Mouse (Mus musculus): ENCODE measurements at regions not wholly inside any gene's neighbourhood (a gene's known extent, or its start where the extent isn't known, plus 50 kb on each side); places are given as distances from the start of the nearest gene placed in this dataset.

- H3K4me2 ChIP-seq (ENCODE audit: low read depth), result no peak overlapping the region
- H3K4me3 ChIP-seq (ENCODE audit: low read depth, low read length), result no peak overlapping the region
- H3K4me1 ChIP-seq (ENCODE audit: insufficient read depth), result no peaks in the 10 kb centered on the region
- H3K9me3 ChIP-seq (ENCODE audit: low read length), result no peaks in the 10 kb centered on the region
- H3K36me3 ChIP-seq (ENCODE audit: insufficient read depth), result no peaks in the 10 kb centered on the region
- DNase-seq (no peak), ATAC-seq (no peak)
- no peak overlapping the region for H3K9ac ChIP-seq
- no peaks in the 10 kb centered on the region for H3K27me3 ChIP-seq (ENCODE audit: insufficient read depth, low read length)
- H3K27ac ChIP-seq (ENCODE audit: low read depth, low read length), result no peak overlapping the region
- TF ChIP-seq CTCF (IDR thresholded peaks at IDR 0.05; ENCODE audit: low read depth), result peak; percentile 42
Observed at GRCm38 (mm10) chr1:144353320-144353719, 104.3 kb upstream of the Rgs1 start.

GRCm38 (mm10) chr1:144343820-144344219 is 94.8 kb upstream of the Rgs1 start:
- H3K4me1 ChIP-seq (ENCODE audit: insufficient read depth), result no peaks in the 10 kb centered on the region
- no peak overlapping the region for H3K4me3 ChIP-seq (ENCODE audit: low read depth, low read length)
- H3K9ac ChIP-seq, result no peak overlapping the region
- no peaks in the 10 kb centered on the region for H3K9me3 ChIP-seq (ENCODE audit: low read length)
- no peak overlapping the region for H3K27ac ChIP-seq (ENCODE audit: low read depth, low read length)
- no peaks in the 10 kb centered on the region for H3K27me3 ChIP-seq (ENCODE audit: insufficient read depth, low read length)
- WGBS, result 94% methylated on average over 1 of the region's 1 CpGs
- DNase-seq (no peak), ATAC-seq (no peak)
- TF ChIP-seq CTCF (IDR thresholded peaks at IDR 0.05; ENCODE audit: low read depth), result no peak
- H3K36me3 ChIP-seq (ENCODE audit: insufficient read depth), result no peaks in the 10 kb centered on the region
- no peak overlapping the region for H3K4me2 ChIP-seq (ENCODE audit: low read depth)

GRCm38 (mm10) chr1:144343299-144343698 is 94.3 kb upstream of the Rgs1 start:
- no peak overlapping the region for H3K9ac ChIP-seq
- H3K9me3 ChIP-seq (ENCODE audit: low read length), result no peaks in the 10 kb centered on the region
- H3K4me1 ChIP-seq (ENCODE audit: insufficient read depth), result no peaks in the 10 kb centered on the region
- no peak overlapping the region for H3K4me3 ChIP-seq (ENCODE audit: low read depth, low read length)
- no peak overlapping the region for H3K27ac ChIP-seq (ENCODE audit: low read depth, low read length)
- no peaks in the 10 kb centered on the region for H3K36me3 ChIP-seq (ENCODE audit: insufficient read depth)
- no peak overlapping the region for H3K4me2 ChIP-seq (ENCODE audit: low read depth)
- DNase-seq (no peak), ATAC-seq (no peak)
- no peaks in the 10 kb centered on the region for H3K27me3 ChIP-seq (ENCODE audit: insufficient read depth, low read length)
- WGBS, result 57% methylated on average over 5 of the region's 5 CpGs
- TF ChIP-seq CTCF (IDR thresholded peaks at IDR 0.05; ENCODE audit: low read depth), result no peak

- Histone ChIP-seq H3K27ac (ENCODE audit: low read depth, low read length) (no peak overlapping the region), H3K36me3 (ENCODE audit: insufficient read depth) (no peaks in the 10 kb centered on the region), H3K4me1 (ENCODE audit: insufficient read depth) (no peaks in the 10 kb centered on the region), H3K9me3 (ENCODE audit: low read length) (no peaks in the 10 kb centered on the region), H3K4me2 (ENCODE audit: low read depth) (no peak overlapping the region), H3K27me3 (ENCODE audit: insufficient read depth, low read length) (no peaks in the 10 kb centered on the region), H3K9ac (no peak overlapping the region), H3K4me3 (ENCODE audit: low read depth, low read length) (no peak overlapping the region)
- no peak for ATAC-seq
- TF ChIP-seq CTCF (IDR thresholded peaks at IDR 0.05; ENCODE audit: low read depth), result no peak
- 89% methylated on average over 2 of the region's 2 CpGs for WGBS
- DNase-seq, result no peak
Observed at GRCm38 (mm10) chr1:144337572-144337971, 88.5 kb upstream of the Rgs1 start.

GRCm38 (mm10) chr1:144330365-144331050 is 81.5 kb upstream of the Rgs1 start:
- no peak overlapping the region for H3K4me3 ChIP-seq (ENCODE audit: low read depth, low read length)
- ATAC-seq, result no peak
- 78% methylated on average over 8 of the region's 8 CpGs for WGBS
- no peaks in the 10 kb centered on the region for H3K9me3 ChIP-seq (ENCODE audit: low read length)
- no peaks in the 10 kb centered on the region for H3K4me1 ChIP-seq (ENCODE audit: insufficient read depth)
- H3K36me3 ChIP-seq (ENCODE audit: insufficient read depth), result no peaks in the 10 kb centered on the region
- no peak overlapping the region for H3K4me2 ChIP-seq (ENCODE audit: low read depth)
- no peaks in the 10 kb centered on the region for H3K27me3 ChIP-seq (ENCODE audit: insufficient read depth, low read length)
- no peak overlapping the region for H3K27ac ChIP-seq (ENCODE audit: low read depth, low read length)
- TF ChIP-seq CTCF (IDR thresholded peaks at IDR 0.05; ENCODE audit: low read depth), result no peak
- H3K9ac ChIP-seq, result no peak overlapping the region
- DNase-seq, result no peak

GRCm38 (mm10) chr1:144319406-144319805 is 70.4 kb upstream of the Rgs1 start:
- 89% methylated on average over 6 of the region's 6 CpGs for WGBS
- Histone ChIP-seq H3K9ac (no peak overlapping the region), H3K4me3 (ENCODE audit: low read depth, low read length) (no peak overlapping the region), H3K27ac (ENCODE audit: low read depth, low read length) (no peak overlapping the region), H3K9me3 (ENCODE audit: low read length) (no peaks in the 10 kb centered on the region), H3K4me1 (ENCODE audit: insufficient read depth) (no peaks in the 10 kb centered on the region), H3K27me3 (ENCODE audit: insufficient read depth, low read length) (no peaks in the 10 kb centered on the region), H3K4me2 (ENCODE audit: low read depth) (no peak overlapping the region), H3K36me3 (ENCODE audit: insufficient read depth) (no peaks in the 10 kb centered on the region)
- DNase-seq, result no peak
- ATAC-seq, result no peak
- TF ChIP-seq CTCF (IDR thresholded peaks at IDR 0.05; ENCODE audit: low read depth), result no peak

GRCm38 (mm10) chr1:144318289-144318688 is 69.2 kb upstream of the Rgs1 start:
- DNase-seq (no peak), ATAC-seq (no peak)
- Histone ChIP-seq H3K4me1 (ENCODE audit: insufficient read depth) (no peaks in the 10 kb centered on the region), H3K9ac (no peak overlapping the region), H3K27ac (ENCODE audit: low read depth, low read length) (no peak overlapping the region), H3K4me3 (ENCODE audit: low read depth, low read length) (no peak overlapping the region), H3K4me2 (ENCODE audit: low read depth) (no peak overlapping the region), H3K9me3 (ENCODE audit: low read length) (no peaks in the 10 kb centered on the region), H3K36me3 (ENCODE audit: insufficient read depth) (no peaks in the 10 kb centered on the region), H3K27me3 (ENCODE audit: insufficient read depth, low read length) (no peaks in the 10 kb centered on the region)
- 89% methylated on average over 1 of the region's 1 CpGs for WGBS
- no peak for TF ChIP-seq CTCF (IDR thresholded peaks at IDR 0.05; ENCODE audit: low read depth)
